Mouse (Mus musculus) kidney, adult 11 months (tissue): Measurements from ENCODE around the gene Qk.

ENCODE experiments used
- DNase-seq: peaks from one replicate; pipeline ENCODE4 v3.0.0; 2022

Gene Qk

DNA sequence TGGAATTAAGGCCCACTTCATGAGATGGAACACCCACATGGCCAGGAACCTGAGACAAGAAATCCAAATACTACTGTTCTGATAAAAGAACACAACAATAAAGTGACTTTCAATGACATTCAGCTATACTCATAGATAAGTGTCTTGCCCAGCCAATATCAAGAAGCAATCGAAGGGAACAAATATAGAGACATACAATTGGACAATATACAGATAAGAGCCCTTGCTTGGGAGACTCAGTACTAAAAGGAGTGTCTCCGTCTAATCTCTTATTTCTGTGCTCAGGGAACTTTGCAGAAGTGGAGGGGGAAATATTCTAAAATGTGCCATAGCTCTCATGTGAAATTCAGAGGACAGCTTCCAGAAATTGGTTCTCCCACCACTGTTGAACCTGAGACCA, 83.1 kb downstream of the Qk start:
- no peak for DNase-seq

DNA sequence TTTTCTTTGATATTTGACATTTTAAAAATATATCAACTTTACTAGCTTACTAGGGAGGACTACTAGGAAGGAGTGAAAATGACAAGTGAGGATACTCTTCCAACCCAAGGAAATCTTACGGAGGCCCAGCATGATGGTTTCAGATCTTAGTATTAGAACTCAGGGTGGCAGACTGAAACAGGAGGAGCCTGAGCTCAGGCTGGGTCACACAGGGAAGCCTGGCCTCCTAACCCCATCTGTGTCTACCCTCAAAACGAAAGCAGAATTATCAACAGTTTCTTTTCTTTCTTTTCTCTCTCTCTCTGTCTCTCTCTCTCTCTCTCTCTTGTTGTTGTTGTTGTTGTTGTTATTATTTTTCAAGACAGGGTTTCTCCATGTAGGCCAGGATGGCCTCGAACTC, 87.2 kb downstream of the Qk start:
- DNase-seq = no peak

DNA sequence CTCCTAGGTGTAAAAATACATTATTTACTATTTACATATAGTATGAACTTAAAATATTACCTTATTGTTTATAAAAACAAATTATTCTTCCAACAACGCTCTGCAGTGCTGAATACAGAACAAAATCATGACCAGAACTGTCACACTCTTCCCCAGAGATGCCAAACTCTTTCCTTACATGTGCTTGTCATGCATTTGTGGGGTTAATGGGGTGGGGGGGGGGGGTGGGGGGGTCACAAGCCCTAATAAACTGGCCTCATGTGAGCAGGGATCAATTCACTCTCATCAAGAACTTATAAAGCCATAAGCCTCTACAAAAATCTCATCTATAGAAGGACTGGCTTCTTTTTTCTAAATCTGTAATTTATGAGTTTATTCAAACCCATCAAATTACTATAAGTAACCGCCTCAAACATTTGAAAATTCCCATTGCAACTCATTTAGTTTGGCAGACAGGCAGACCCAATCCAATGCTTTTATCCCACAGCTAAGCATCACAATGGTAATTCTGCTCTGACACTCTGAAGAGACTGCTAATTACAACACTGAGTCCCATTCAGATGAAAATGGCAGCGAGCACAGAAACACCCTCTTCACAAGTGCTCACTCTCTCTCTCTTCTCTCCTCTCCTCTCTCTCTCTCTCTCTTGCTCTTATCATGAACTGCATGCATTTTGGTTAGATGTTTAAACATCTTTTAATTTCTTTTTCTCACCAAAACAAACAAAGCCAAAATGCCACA, 91.7 kb downstream of the Qk start:
- DNase-seq = no peak

DNA sequence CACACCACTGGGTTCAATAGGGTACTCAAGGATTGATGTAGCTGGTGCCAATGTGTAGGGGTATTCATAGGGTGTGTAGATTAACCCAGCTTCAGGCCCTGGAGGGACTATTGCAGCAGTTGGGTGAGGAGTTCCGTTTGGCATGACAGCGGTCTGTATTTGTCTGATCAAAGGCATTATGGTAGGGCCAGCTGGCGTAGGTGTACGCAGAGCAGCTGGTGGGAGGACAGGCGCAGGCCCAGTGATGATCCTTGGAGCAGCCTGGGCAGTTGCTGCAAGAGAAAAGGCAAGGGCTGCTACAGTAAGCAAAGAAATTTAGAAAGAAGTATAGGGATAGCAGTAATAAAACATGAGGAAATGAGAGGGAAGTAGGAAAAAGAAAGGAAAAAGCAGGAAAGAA, 103.5 kb downstream of the Qk start:
- no peak for DNase-seq

DNA sequence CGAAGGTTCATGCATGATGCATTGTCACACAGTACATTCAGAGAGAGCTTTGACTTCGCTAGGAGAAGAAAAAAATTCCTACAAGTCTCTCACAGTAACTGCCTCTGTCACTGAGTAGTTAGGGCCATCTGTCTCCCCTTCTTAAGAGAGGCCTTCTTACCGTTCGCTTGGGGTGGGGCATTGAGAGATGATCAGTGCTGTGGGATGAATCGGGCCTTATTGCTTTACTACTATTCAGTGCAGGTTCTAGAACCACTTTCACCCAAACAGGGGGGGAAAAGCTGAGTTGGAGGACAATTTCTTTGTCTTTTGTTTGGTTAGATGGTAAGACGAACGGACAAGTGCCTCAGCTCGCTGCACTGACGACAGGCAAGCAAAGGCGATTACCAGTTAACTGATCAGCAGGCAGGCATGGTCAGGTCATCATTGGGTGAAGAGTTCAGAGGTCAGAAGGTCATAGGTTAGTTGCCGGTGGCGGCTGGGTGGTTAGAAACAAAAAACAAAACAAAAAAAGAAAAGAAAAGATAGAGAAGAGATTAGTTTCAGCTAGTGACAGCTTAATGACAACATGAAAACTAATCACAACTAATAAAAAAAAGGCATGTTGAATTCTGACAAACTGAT, 110.4 kb downstream of the Qk start:
- no peak for DNase-seq

DNA sequence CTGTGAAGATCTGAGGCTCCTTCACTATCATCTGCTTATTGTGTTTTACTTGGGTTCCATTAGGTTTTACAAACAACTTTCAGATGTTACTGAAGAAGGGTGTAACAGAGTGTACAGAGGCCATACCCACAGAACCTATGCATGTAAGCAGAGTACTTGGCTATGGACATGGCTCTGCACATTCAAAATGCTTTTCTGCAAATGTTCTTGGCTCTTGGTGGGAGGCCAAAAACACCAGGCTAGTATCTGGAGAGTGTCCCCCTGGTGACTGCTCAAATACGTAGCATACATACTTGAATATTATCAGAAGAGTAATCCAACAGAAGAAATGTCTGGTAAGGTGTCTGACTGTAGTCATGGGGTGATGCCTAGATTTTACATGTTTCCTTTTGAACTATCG, 121.0 kb downstream of the Qk start:
- no peak for DNase-seq

DNA sequence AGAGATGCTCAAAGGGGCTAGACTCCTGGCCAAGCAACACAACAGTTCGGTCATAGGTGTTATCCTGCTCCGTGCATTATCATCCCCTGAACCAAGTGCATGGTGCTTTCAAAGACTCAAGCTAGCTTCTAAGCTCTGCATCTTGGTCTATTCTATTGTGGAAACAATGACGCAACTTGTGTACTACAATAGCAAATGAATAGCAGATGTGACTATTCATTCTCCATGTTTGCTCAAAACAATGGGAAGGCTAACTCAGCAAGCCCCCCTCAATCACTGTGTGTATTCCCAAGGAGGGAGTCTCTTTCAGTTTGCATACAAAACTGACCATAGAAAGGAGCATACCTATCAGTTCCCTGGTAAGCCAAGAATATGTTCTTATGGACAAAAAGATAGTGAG, 121.4 kb downstream of the Qk start:
- no peak for DNase-seq

DNA sequence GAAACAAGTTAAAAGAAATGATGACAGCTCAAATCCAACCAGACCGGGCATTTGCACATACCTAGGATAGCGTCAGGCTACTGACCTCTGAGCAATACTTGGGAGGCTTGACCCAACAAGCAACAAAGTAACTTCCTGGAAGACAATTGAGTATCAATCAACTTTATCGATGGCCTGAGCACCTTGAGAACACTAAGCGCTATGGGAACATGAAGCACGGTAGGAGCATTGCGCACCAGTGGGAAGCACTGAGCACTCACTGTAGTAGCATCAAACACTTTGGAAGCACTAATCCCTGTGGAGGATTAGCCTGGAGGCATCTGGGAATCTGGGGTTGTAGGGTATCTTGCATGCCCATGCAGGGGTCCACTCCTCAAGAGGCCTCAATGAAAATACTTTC, 124.0 kb downstream of the Qk start:
- no peak for DNase-seq

DNA sequence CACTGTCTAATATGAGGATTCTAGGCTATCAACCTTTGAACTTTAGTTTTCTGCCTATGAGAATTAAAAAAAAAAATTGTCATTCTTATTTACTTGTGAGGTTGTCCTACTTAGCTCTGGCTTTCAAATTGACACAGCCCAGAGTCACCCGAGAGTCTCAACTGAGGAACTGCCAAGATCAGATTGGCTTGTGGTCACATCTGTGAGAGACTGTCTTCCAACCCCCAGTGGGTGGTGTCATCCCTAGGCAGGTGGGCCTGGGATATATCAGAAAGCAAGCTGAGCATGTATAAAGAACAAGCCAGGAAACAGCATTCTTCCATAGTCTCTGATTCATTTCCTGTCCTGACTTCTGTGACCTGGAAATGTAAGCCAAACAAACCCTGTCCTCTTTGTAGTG, 128.8 kb downstream of the Qk start:
- DNase-seq = no peak

DNA sequence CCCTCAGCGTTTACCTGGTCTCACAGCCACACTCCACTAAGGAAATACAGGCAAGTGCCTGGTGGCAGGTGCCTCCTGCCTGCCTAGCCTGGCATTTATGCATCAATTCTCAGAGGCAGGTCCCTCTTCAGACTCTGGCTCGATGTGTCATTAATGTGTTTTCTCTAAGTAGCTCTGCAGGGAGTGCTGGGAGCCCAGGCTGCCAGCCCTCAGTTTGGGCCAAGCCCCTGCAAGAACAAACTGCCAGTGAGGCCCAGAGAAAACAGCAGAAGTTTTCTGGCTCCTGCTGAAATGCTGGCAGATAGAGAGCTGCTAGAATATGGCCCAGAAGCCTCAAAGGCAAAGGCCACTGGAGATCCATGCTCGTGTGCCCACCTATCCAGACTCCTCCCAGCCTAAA, 131.2 kb downstream of the Qk start:
- no peak for DNase-seq

DNA sequence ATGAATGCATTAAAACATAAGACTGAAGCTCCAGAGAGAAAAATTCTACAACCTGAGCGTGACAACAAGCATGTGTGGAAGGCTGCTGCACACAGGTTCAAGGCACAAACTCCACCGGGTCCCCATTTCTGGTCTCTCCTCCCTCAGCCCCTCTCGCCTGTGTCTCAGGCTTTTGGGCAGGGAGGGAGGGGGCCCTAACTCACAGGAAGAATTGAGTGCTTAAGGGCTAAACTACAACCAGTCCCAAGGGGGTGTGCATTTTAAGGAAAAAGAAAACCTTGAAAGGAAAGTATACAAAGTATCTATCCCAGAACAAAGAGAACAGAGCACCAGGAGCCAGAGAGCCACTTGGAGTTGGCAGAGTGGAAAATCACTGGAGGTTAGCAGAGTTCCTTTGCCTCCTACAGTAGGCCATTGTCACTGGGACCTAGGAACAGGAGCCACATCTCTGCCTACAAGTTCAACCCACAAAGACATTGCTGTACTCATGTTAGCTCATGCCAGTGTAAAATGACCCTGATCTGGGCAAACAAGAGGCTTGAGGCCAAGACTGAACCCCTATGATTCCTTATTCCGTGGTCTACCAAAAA, 132.1 kb downstream of the Qk start:
- DNase-seq = no peak

DNA sequence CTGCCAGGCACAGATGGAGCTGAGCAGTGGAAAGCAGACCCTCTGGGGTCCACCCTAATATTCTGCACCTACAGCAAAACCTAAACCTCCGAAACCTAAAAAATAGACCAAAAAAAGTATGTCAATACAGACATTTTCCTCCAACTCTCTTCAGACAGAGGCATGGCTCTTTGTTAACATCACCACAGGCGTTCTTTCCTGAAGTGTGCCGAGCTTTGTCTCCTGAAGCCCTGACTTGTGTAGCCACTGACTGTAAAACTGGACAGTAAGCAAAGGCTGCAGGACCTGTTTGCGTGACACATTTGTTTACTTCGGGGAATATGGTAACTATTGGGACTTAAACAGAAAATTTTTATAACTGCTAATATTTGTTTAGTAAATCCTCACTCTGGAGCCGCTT, 137.9 kb downstream of the Qk start:
- no peak for DNase-seq

DNA sequence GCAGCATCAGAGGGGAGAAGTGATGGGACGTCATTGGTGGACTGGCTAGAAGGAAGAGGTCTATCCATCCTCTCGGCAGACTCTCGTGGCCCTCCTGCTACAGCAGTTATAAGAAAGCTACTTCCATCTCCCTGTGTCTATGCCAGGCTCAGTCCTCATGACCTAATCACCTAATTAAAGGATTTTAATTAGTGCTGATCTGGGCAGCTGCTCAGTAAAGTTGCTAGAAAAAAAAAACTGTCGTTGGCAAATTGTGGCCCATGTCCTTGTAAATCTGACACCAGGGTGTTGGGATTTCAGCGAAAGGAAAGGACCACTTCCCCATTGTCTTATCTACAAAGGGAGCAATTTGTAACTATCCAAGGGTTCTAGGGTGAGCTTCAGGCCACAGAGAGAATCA, 142.6 kb downstream of the Qk start:
- DNase-seq = no peak

DNA sequence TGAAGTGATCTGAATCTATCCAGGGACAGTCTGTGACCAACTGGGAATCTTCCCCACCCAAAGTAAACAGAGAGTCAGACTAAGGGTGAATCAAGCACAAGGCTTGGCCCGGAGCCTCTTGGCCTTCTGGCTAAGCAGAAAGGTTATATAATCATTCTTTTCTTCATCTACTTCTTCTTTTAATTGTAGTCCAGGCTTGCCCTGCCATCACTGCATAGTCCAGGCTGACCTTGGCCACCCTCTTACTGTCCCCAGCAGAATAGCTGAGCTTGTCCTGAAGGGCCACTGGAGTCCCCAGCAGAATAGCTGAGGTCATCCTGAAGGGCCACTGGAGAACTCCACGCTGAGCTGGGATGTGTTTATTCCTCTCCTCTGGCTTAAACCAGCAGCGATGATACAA, 158.4 kb downstream of the Qk start:
- DNase-seq = no peak

DNA sequence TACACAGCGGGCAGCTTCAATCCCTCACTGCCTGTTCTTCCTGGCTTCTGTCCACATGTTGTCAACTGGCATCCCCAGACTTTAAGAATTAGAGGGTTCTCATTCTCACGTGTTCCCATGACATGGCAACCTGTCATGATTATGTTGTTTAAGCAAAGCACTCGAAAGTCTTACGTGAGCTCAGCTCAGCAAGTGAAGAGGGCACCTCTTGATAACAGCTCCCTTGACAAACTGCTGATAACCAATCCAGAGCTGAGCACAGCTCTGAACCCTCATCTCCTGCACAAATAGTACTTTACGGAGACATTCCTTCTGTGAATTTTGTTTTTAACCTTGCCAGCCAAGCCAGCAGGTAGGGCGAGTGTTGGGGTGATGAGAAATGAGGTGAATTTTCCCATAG, 159.2 kb downstream of the Qk start:
- no peak for DNase-seq

DNA sequence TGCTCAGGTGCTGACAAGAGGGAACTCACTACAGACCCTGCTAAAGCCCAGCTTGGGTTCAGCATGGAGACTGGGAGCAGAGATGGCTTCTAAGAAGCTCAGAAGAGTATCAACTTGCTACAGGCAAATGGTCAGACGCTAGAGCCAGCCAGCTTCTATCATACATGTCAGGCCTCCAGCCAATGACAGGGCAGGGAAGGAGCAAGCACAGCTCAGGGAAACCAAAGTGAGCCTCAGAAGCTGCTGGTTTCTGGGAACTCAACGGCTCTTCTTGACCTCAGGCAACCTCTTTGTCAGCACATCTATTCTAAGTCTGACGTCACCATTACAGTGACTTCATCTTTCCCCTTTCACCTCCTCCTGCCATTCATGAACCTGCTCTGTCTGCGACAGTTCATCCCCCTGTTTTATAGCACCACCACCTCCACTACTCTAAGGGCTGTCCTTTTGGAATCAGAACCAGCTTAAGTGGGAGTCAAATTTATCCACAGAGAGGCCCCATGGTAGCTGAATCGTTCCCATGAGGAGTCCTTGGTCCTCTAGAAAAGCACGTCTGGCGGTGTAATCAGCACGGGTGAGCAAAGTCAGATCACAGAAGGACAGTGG, 166.7 kb downstream of the Qk start:
- no peak for DNase-seq
